Mouse (Mus musculus): ENCODE data around the gene Mogs. TPM values are rescaled to one million over a fixed set of nuclear protein-coding genes. Genes with fewer than 3 reads are reported as not detected.

Mogs gene
- total RNA-seq (2014; rRNA removed), result 32.6 and 40.3 TPM in 2 replicates
- polyA plus RNA-seq (2015; fragmentation: Nextera tagmentation; extraction: Ambion mirVana), result 18.8 and 19.8 TPM in 2 replicates

GRCm38 (mm10) chr6:83115011-83115671, at the start of gene Mogs:
Mogs (plus strand) TSS chr6:83115496.
- peaks cover 4% of the 10 kb centered on the region; the same call in 1 of the 2 replicates for H3K4me1 ChIP-seq (ENCODE audit: insufficient read depth, low read length)
- H3K4me3 ChIP-seq (ENCODE audit: low read depth, low read length), result peak within 1 kb of the TSS; percentile 72
- DNase-seq (ENCODE audit: low spot score), result peak; percentile 91
- H3K27ac ChIP-seq (ENCODE audit: low read depth, low read length), result peak within 1 kb of the TSS; percentile 82
- peak; percentile 86 for ATAC-seq (ENCODE audit: low FRiP score)
- TF ChIP-seq CTCF (IDR thresholded peaks at IDR 0.05), result peak; percentile 52
- no peaks in the 10 kb centered on the region for H3K9me3 ChIP-seq (ENCODE audit: low read length)
- peak within 1 kb of the TSS; percentile 94 for H3K4me2 ChIP-seq (ENCODE audit: low read depth, low read length, poor library complexity, severe bottlenecking)
- peaks cover 19% of the 10 kb centered on the region for H3K36me3 ChIP-seq (ENCODE audit: insufficient read depth, low read length)
- 1% methylated on average over 47 of the region's 58 CpGs for WGBS
- H3K27me3 ChIP-seq (ENCODE audit: insufficient read depth, low read length), result no peaks in the 10 kb centered on the region
- H3K9ac ChIP-seq (replicated peaks; ENCODE audit: low read length, poor library complexity, severe bottlenecking), result peak within 1 kb of the TSS; percentile 66

GRCm38 (mm10) chr6:83065995-83066394, 49.3 kb upstream of the Mogs start:
- WGBS, result 43% methylated on average over 8 of the region's 8 CpGs
- Histone ChIP-seq H3K4me2 (ENCODE audit: low read depth, low read length, poor library complexity, severe bottlenecking) (no peak overlapping the region), H3K4me3 (ENCODE audit: low read depth, low read length) (no peak overlapping the region), H3K9ac (replicated peaks; ENCODE audit: low read length, poor library complexity, severe bottlenecking) (no peak overlapping the region), H3K27ac (ENCODE audit: low read depth, low read length) (no peak overlapping the region), H3K4me1 (ENCODE audit: insufficient read depth, low read length) (peaks cover 3% of the 10 kb centered on the region; the same call in 1 of the 2 replicates), H3K9me3 (ENCODE audit: low read length) (no peaks in the 10 kb centered on the region), H3K36me3 (ENCODE audit: insufficient read depth, low read length) (no peaks in the 10 kb centered on the region), H3K27me3 (ENCODE audit: insufficient read depth, low read length) (peaks cover 78% of the 10 kb centered on the region)
- DNase-seq (ENCODE audit: low spot score) (no peak), ATAC-seq (ENCODE audit: low FRiP score) (no peak)
- TF ChIP-seq CTCF (IDR thresholded peaks at IDR 0.05), result no peak

GRCm38 (mm10) chr6:83066441-83066840, 48.9 kb upstream of the Mogs start:
- H3K36me3 ChIP-seq (ENCODE audit: insufficient read depth, low read length), result no peaks in the 10 kb centered on the region
- no peak overlapping the region for H3K9ac ChIP-seq (replicated peaks; ENCODE audit: low read length, poor library complexity, severe bottlenecking)
- no peak overlapping the region for H3K27ac ChIP-seq (ENCODE audit: low read depth, low read length)
- H3K27me3 ChIP-seq (ENCODE audit: insufficient read depth, low read length), result peaks cover 78% of the 10 kb centered on the region
- no peak for TF ChIP-seq CTCF (IDR thresholded peaks at IDR 0.05)
- H3K4me2 ChIP-seq (ENCODE audit: low read depth, low read length, poor library complexity, severe bottlenecking), result no peak overlapping the region
- H3K9me3 ChIP-seq (ENCODE audit: low read length), result no peaks in the 10 kb centered on the region
- H3K4me1 ChIP-seq (ENCODE audit: insufficient read depth, low read length), result peaks cover 3% of the 10 kb centered on the region; the same call in 1 of the 2 replicates
- no peak overlapping the region for H3K4me3 ChIP-seq (ENCODE audit: low read depth, low read length)
- ATAC-seq (ENCODE audit: low FRiP score), result no peak
- no peak for DNase-seq (ENCODE audit: low spot score)
- WGBS, result 22% methylated on average over 6 of the region's 6 CpGs

GRCm38 (mm10) chr6:83068221-83068620, 47.1 kb upstream of the Mogs start:
- Histone ChIP-seq H3K4me1 (ENCODE audit: insufficient read depth, low read length) (peaks cover 3% of the 10 kb centered on the region; the same call in 1 of the 2 replicates), H3K27ac (ENCODE audit: low read depth, low read length) (no peak overlapping the region), H3K9me3 (ENCODE audit: low read length) (no peaks in the 10 kb centered on the region), H3K4me2 (ENCODE audit: low read depth, low read length, poor library complexity, severe bottlenecking) (no peak overlapping the region), H3K4me3 (ENCODE audit: low read depth, low read length) (no peak overlapping the region; the same call in 1 of the 2 replicates), H3K9ac (replicated peaks; ENCODE audit: low read length, poor library complexity, severe bottlenecking) (no peak overlapping the region), H3K36me3 (ENCODE audit: insufficient read depth, low read length) (no peaks in the 10 kb centered on the region), H3K27me3 (ENCODE audit: insufficient read depth, low read length) (peaks cover 86% of the 10 kb centered on the region)
- ATAC-seq (ENCODE audit: low FRiP score) (no peak), DNase-seq (ENCODE audit: low spot score) (no peak)
- TF ChIP-seq CTCF (IDR thresholded peaks at IDR 0.05), result no peak
- 5% methylated on average over 8 of the region's 8 CpGs for WGBS

GRCm38 (mm10) chr6:83068706-83069487, 46.4 kb upstream of the Mogs start:
- Histone ChIP-seq H3K4me3 (ENCODE audit: low read depth, low read length) (peak overlapping the region; percentile 12; the same call in 1 of the 2 replicates), H3K27me3 (ENCODE audit: insufficient read depth, low read length) (peaks cover 87% of the 10 kb centered on the region), H3K4me1 (ENCODE audit: insufficient read depth, low read length) (peaks cover 3% of the 10 kb centered on the region; the same call in 1 of the 2 replicates), H3K36me3 (ENCODE audit: insufficient read depth, low read length) (no peaks in the 10 kb centered on the region), H3K9ac (replicated peaks; ENCODE audit: low read length, poor library complexity, severe bottlenecking) (no peak overlapping the region), H3K27ac (ENCODE audit: low read depth, low read length) (no peak overlapping the region), H3K9me3 (ENCODE audit: low read length) (no peaks in the 10 kb centered on the region), H3K4me2 (ENCODE audit: low read depth, low read length, poor library complexity, severe bottlenecking) (peak overlapping the region; percentile 16)
- 1% methylated on average over 69 of the region's 81 CpGs for WGBS
- TF ChIP-seq CTCF (IDR thresholded peaks at IDR 0.05), result no peak
- DNase-seq (ENCODE audit: low spot score) (no peak), ATAC-seq (ENCODE audit: low FRiP score) (no peak)
